Mouse (Mus musculus): ENCODE measurements around the gene Arhgap10. TPM values are rescaled to one million over a fixed set of nuclear protein-coding genes. Genes with fewer than 3 reads are reported as not detected.
A peak's percentile ranks its signal among the peaks of the same experiment; 100 is the strongest.

Arhgap10 gene
- total and polyA plus RNA-seq, 3 experiments, result 2.7 to 5.9 (median 4.8) TPM

DNA sequence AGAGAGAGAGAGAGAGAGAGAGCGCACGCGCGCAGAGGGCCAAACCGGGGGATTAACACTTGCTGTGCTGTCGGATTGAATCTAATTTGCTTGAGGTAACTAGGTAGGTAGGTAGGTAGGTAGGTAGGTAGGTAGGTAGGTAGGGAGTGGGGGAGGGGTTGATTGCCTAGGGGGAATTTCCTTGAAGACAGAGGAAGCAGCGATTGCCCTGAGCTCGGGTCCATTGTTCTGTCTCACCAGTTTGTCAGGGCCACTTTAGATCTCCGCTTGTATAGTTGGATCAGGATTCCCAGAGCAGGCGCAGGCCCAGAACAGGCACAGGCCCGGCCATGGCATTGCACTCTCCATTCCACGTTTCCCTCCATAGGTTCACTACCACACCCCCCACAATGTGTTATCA lies 19.1 kb upstream of the Arhgap10 start:
- no peak overlapping the region for H3K4me3 ChIP-seq (replicated peaks in 1 of 3; ENCODE audit: low read depth in 2 of 3, low read length in 2 of 3, poor library complexity in 1 of 3)
- no peaks in the 10 kb centered on the region for H3K36me3 ChIP-seq (replicated peaks in 1 of 2; ENCODE audit: control insufficient read depth in 1 of 2, insufficient read depth in 1 of 2, low read length in 1 of 2)
- in situ Hi-C loops (cut with MboI; ENCODE audit: low pct_ligation_motif_present, low pct_unique_long_range_greater_than_20kb, low sequenced_read_pairs), result no loop called here
- no peak overlapping the region for H3K27ac ChIP-seq (ENCODE audit: insufficient read depth, low read depth)
- no peak overlapping the region for H3K4me2 ChIP-seq (ENCODE audit: insufficient read depth, low read depth, poor library complexity, severe bottlenecking)
- H3K9me3 ChIP-seq (replicated peaks; ENCODE audit: low read length), result no peaks in the 10 kb centered on the region
- DNase-seq (ENCODE audit: extremely low read depth), result no peak
- dilution Hi-C loops (cut with MboI; ENCODE audit: extremely low pct_ligation_motif_present, extremely low pct_unique_long_range_greater_than_20kb, low sequenced_read_pairs), result no loop called here
- no peaks in the 10 kb centered on the region for H3K79me2 ChIP-seq (replicated peaks; ENCODE audit: control insufficient read depth, extremely low read depth, insufficient read depth, poor library complexity, severe bottlenecking)
- TF ChIP-seq GABPA (IDR thresholded peaks at IDR 0.05; ENCODE audit: insufficient replicate concordance, low read depth, low read length), result no peak
- no peak for TF ChIP-seq UBTF (IDR thresholded peaks at IDR 0.05; ENCODE audit: low read depth, low read length)
- TF ChIP-seq CTCF (conservative IDR thresholded peaks at IDR 0.05 in 1 of 2, IDR thresholded peaks at IDR 0.05 in 1 of 2; ENCODE audit: low read depth in 2 of 2, low read length in 2 of 2), result no peak
- no peak for TF ChIP-seq TBP (conservative IDR thresholded peaks at IDR 0.05; ENCODE audit: low read depth, low read length)
- no peak for TF ChIP-seq SMC3 (IDR thresholded peaks at IDR 0.05; ENCODE audit: low read depth, low read length)
- no peak for TF ChIP-seq TCF12 (IDR thresholded peaks at IDR 0.05; ENCODE audit: low read depth, low read length)
- TF ChIP-seq PAX5 (IDR thresholded peaks at IDR 0.05; ENCODE audit: low read length), result no peak
- TF ChIP-seq MAZ (IDR thresholded peaks at IDR 0.05; ENCODE audit: low read depth, low read length), result no peak
- TF ChIP-seq RCOR1 (conservative IDR thresholded peaks at IDR 0.05; ENCODE audit: low read depth, low read length), result no peak
- TF ChIP-seq ETS1 (conservative IDR thresholded peaks at IDR 0.05; ENCODE audit: low read depth, low read length), result no peak
- no peak for TF ChIP-seq USF2 (conservative IDR thresholded peaks at IDR 0.05; ENCODE audit: low read depth, low read length)
- TF ChIP-seq SIN3A (IDR thresholded peaks at IDR 0.05; ENCODE audit: low read length), result no peak
- no peak for TF ChIP-seq ZKSCAN1 (IDR thresholded peaks at IDR 0.05; ENCODE audit: borderline replicate concordance, low read depth, low read length)
- H3K4me1 ChIP-seq (ENCODE audit: control insufficient read depth in 1 of 2, insufficient read depth in 2 of 2), result peaks cover 3 to 11% of the 10 kb centered on the region in 2 experiments; a peak in 2 of 4 replicates
- H3K9ac ChIP-seq (ENCODE audit: insufficient read depth, low read depth), result no peak overlapping the region
- no peaks in the 10 kb centered on the region for H3K27me3 ChIP-seq (replicated peaks)

DNA sequence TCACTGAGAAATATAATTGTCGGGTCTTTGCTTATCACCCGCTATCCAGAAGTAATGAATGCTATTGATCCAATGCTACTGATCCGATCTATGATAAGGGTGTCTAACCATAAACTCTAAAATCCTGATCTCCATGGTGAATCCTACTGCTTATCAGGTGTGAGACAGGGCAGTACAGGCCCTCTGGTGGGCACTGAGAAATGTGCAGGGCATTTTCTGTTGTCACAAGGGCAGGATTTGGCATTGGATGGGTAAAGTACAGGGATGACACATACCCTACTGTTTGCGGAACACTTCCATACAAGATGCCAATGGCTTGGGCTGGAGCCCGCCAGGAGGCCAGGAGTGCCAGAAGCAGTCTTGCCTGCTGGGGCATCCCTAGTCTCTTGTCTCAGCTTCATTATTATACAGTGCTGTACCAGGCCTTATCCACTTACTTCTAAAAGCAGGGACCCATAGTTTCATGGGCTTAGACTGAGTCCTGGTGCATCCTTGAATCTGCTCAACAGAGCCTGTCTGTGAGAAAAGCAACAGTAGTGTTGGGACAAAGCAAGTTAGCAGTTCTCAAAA lies 17.4 kb upstream of the Arhgap10 start:
- in situ Hi-C loops (cut with MboI; ENCODE audit: low pct_ligation_motif_present, low pct_unique_long_range_greater_than_20kb, low sequenced_read_pairs), result no loop called here
- dilution Hi-C loops (cut with MboI; ENCODE audit: extremely low pct_ligation_motif_present, extremely low pct_unique_long_range_greater_than_20kb, low sequenced_read_pairs), result no loop called here
- no peak overlapping the region for H3K9ac ChIP-seq (ENCODE audit: insufficient read depth, low read depth)
- no peaks in the 10 kb centered on the region for H3K27me3 ChIP-seq (replicated peaks)
- H3K9me3 ChIP-seq (replicated peaks; ENCODE audit: low read length), result no peaks in the 10 kb centered on the region
- no peaks in the 10 kb centered on the region for H3K36me3 ChIP-seq (replicated peaks in 1 of 2; ENCODE audit: control insufficient read depth in 1 of 2, insufficient read depth in 1 of 2, low read length in 1 of 2)
- TF ChIP-seq JUN (IDR thresholded peaks at IDR 0.05; ENCODE audit: insufficient read depth, low read depth, low read length), result no peak
- TF ChIP-seq RAD21 (IDR thresholded peaks at IDR 0.05; ENCODE audit: low read depth, low read length), result peak; percentile 54
- TF ChIP-seq SMC3 (IDR thresholded peaks at IDR 0.05; ENCODE audit: low read depth, low read length), result peak; percentile 85
- TF ChIP-seq CHD2 (IDR thresholded peaks at IDR 0.05; ENCODE audit: low read length), result no peak
- no peak for TF ChIP-seq MXI1 (IDR thresholded peaks at IDR 0.05; ENCODE audit: low read depth, low read length)
- TF ChIP-seq CTCF (conservative IDR thresholded peaks at IDR 0.05 in 1 of 2, IDR thresholded peaks at IDR 0.05 in 1 of 2; ENCODE audit: low read depth in 2 of 2, low read length in 2 of 2), result peak; percentile 45 to 73; a peak in 3 of 4 replicates
- H3K79me2 ChIP-seq (replicated peaks; ENCODE audit: control insufficient read depth, extremely low read depth, insufficient read depth, poor library complexity, severe bottlenecking), result no peaks in the 10 kb centered on the region
- H3K4me1 ChIP-seq (ENCODE audit: control insufficient read depth in 1 of 2, insufficient read depth in 2 of 2), result peaks cover 3 to 11% of the 10 kb centered on the region in 2 experiments; a peak in 2 of 4 replicates
- H3K27ac ChIP-seq (ENCODE audit: insufficient read depth, low read depth), result no peak overlapping the region
- peak; percentile 37 for DNase-seq (ENCODE audit: extremely low read depth)
- H3K4me3 ChIP-seq (replicated peaks in 1 of 3; ENCODE audit: low read depth in 2 of 3, low read length in 2 of 3, poor library complexity in 1 of 3), result no peak overlapping the region
- no peak overlapping the region for H3K4me2 ChIP-seq (ENCODE audit: insufficient read depth, low read depth, poor library complexity, severe bottlenecking)

Measured in CH12.LX (cell line).